Mouse (Mus musculus): ENCODE data around the gene Wfdc2. TPM values are rescaled to one million over a fixed set of nuclear protein-coding genes. Genes with fewer than 3 reads are reported as not detected.
A peak's percentile ranks its signal among the peaks of the same experiment; 100 is the strongest.

Gene Wfdc2
- polyA plus RNA-seq, 1 experiment, result 28.7 TPM

- WGBS, result 93% methylated on average over 9 of the region's 9 CpGs
- TF ChIP-seq POLR2A (IDR thresholded peaks at IDR 0.05; ENCODE audit: control insufficient read depth, extremely low read depth, insufficient read depth, low read length, poor library complexity), result no peak
- TF ChIP-seq CTCF (IDR thresholded peaks at IDR 0.05; ENCODE audit: borderline replicate concordance, control insufficient read depth, extremely low read depth, insufficient read depth, low read length, poor library complexity), result no peak
- Histone ChIP-seq H3K27ac (ENCODE audit: control insufficient read depth, insufficient read depth, low read length) (no peak overlapping the region), H3K4me1 (replicated peaks; ENCODE audit: control insufficient read depth, insufficient read depth, low read length) (no peaks in the 10 kb centered on the region; the same call in 1 of the 2 replicates), H3K27me3 (ENCODE audit: control insufficient read depth, insufficient read depth, low read length) (no peaks in the 10 kb centered on the region), H3K4me3 (ENCODE audit: control insufficient read depth, insufficient read depth, low read length) (no peak overlapping the region), H3K36me3 (ENCODE audit: control insufficient read depth, insufficient read depth, low read length) (no peaks in the 10 kb centered on the region)
- no peak for DNase-seq
Measured at GRCm38 (mm10) chr2:164551502-164551901, 10.7 kb upstream of the Wfdc2 start.

GRCm38 (mm10) chr2:164558426-164558825 lies 3.8 kb upstream of the Wfdc2 start:
- no peaks in the 10 kb centered on the region; the same call in 1 of the 2 replicates for H3K27me3 ChIP-seq (ENCODE audit: control insufficient read depth, insufficient read depth, low read length)
- no peaks in the 10 kb centered on the region for H3K36me3 ChIP-seq (ENCODE audit: control insufficient read depth, insufficient read depth, low read length)
- DNase-seq, result no peak
- WGBS, result 85% methylated on average over 8 of the region's 8 CpGs
- H3K27ac ChIP-seq (ENCODE audit: control insufficient read depth, insufficient read depth, low read length), result no peak overlapping the region
- TF ChIP-seq CTCF (IDR thresholded peaks at IDR 0.05; ENCODE audit: borderline replicate concordance, control insufficient read depth, extremely low read depth, insufficient read depth, low read length, poor library complexity) (no peak), POLR2A (IDR thresholded peaks at IDR 0.05; ENCODE audit: control insufficient read depth, extremely low read depth, insufficient read depth, low read length, poor library complexity) (no peak)
- no peak overlapping the region for H3K4me3 ChIP-seq (ENCODE audit: control insufficient read depth, insufficient read depth, low read length)
- peaks cover 11% of the 10 kb centered on the region for H3K4me1 ChIP-seq (replicated peaks; ENCODE audit: control insufficient read depth, insufficient read depth, low read length)

- Histone ChIP-seq H3K27me3 (ENCODE audit: control insufficient read depth, insufficient read depth, low read length) (no peaks in the 10 kb centered on the region; the same call in 1 of the 2 replicates), H3K4me1 (replicated peaks; ENCODE audit: control insufficient read depth, insufficient read depth, low read length) (peaks cover 14% of the 10 kb centered on the region)
- 26% methylated on average over 16 of the region's 16 CpGs for WGBS
Measured at GRCm38 (mm10) chr2:164558991-164559645, 3.1 kb upstream of the Wfdc2 start.

DNA sequence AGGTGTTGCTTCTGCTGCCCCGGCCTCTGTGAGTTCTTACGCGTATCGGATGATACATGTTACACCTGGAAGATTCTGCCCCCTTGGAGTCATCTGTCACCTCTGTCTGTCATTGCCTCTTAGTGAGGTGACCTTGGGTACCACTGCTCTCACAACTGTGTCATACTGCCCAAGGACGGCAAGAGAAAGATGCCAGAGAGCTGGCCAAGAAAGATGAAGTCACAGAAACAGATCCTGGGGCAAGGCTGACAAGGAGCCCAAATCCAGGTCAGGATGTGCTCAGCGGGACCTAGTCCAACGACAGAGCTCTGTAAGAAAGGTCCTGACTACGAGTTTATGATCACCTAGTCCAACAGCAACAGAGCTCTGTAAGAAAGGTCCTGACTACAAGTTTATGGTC lies 2.1 kb upstream of the Wfdc2 start:
- no peak overlapping the region for H3K4me3 ChIP-seq (ENCODE audit: control insufficient read depth, insufficient read depth, low read length)
- H3K27ac ChIP-seq (ENCODE audit: control insufficient read depth, insufficient read depth, low read length), result no peak overlapping the region
- no peak for TF ChIP-seq POLR2A (IDR thresholded peaks at IDR 0.05; ENCODE audit: control insufficient read depth, extremely low read depth, insufficient read depth, low read length, poor library complexity)
- no peak for TF ChIP-seq CTCF (IDR thresholded peaks at IDR 0.05; ENCODE audit: borderline replicate concordance, control insufficient read depth, extremely low read depth, insufficient read depth, low read length, poor library complexity)
- no peak for DNase-seq
- H3K4me1 ChIP-seq (replicated peaks; ENCODE audit: control insufficient read depth, insufficient read depth, low read length), result peaks cover 14% of the 10 kb centered on the region
- 82% methylated on average over 8 of the region's 8 CpGs for WGBS
- H3K27me3 ChIP-seq (ENCODE audit: control insufficient read depth, insufficient read depth, low read length), result no peaks in the 10 kb centered on the region; the same call in 1 of the 2 replicates
- H3K36me3 ChIP-seq (ENCODE audit: control insufficient read depth, insufficient read depth, low read length), result no peaks in the 10 kb centered on the region

More at GRCm38 (mm10) chr2:164558991-164559645, 3.1 kb upstream of the Wfdc2 start:
- Histone ChIP-seq H3K27ac (ENCODE audit: control insufficient read depth, insufficient read depth, low read length) (no peak overlapping the region), H3K36me3 (ENCODE audit: control insufficient read depth, insufficient read depth, low read length) (no peaks in the 10 kb centered on the region), H3K4me3 (ENCODE audit: control insufficient read depth, insufficient read depth, low read length) (no peak overlapping the region)
- TF ChIP-seq POLR2A (IDR thresholded peaks at IDR 0.05; ENCODE audit: control insufficient read depth, extremely low read depth, insufficient read depth, low read length, poor library complexity) (no peak), CTCF (IDR thresholded peaks at IDR 0.05; ENCODE audit: borderline replicate concordance, control insufficient read depth, extremely low read depth, insufficient read depth, low read length, poor library complexity) (no peak)
- DNase-seq, result no peak

DNA sequence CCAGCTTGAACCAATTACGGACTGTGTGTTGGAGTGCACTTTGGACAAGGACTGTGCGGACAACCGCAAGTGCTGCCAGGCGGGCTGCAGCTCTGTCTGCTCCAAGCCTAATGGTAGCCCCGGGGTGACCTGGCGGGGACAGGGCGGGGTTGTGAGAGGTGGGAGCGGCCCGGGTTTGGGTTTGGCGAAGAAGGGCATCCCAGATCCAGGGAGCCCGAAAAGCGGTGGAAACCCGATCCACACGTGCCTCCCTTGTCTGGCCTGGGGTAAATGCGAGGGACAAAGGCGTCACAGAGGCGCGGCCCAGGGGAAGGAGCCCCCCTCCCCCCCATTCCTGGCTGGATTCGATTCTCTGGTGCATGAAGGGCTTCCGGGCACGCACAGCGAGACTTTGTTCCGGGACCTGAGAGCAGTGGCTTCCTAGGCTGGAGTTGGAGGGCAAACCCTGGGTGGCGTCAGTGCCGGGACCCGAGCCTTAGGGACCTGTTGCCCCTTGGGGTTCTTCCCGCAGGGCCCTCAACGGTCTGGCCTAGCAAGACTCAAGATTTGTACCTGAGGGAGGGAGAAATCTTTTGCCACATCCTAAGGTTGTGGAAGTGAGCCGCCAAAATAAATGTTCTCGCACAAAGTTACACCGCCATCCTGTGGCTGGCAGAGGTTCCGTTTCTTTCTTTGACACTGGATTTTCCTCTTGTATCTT lies 1.3 kb downstream of the Wfdc2 start:
- Histone ChIP-seq H3K4me1 (replicated peaks; ENCODE audit: control insufficient read depth, insufficient read depth, low read length) (peaks cover 14% of the 10 kb centered on the region), H3K36me3 (ENCODE audit: control insufficient read depth, insufficient read depth, low read length) (no peaks in the 10 kb centered on the region), H3K4me3 (ENCODE audit: control insufficient read depth, insufficient read depth, low read length) (peak overlapping the region; percentile 33), H3K27me3 (ENCODE audit: control insufficient read depth, insufficient read depth, low read length) (no peaks in the 10 kb centered on the region; the same call in 1 of the 2 replicates), H3K27ac (ENCODE audit: control insufficient read depth, insufficient read depth, low read length) (no peak overlapping the region)
- TF ChIP-seq CTCF (IDR thresholded peaks at IDR 0.05; ENCODE audit: borderline replicate concordance, control insufficient read depth, extremely low read depth, insufficient read depth, low read length, poor library complexity) (no peak), POLR2A (IDR thresholded peaks at IDR 0.05; ENCODE audit: control insufficient read depth, extremely low read depth, insufficient read depth, low read length, poor library complexity) (no peak)
- peak; percentile 2 for DNase-seq
- WGBS, result 16% methylated on average over 32 of the region's 32 CpGs

DNA sequence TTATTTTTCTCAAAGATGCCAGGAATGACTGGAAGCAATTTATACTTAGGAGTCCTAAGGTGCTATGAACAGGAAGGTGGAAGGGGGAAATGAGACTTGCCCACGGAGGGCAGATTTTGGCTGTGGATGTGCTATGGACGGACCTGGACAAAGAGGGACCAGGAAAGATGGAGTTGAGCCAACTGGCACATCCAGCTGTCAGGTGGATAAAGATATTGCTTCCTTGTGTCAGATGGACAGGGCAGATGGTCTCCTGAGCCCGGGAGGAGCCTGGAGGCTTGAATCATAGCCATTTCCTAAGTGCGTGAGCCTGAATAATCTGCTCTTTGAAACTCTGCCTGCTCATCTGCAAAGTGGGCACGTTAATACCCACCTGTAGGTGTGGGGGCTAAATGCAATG lies 2.1 kb downstream of the Wfdc2 start:
- Histone ChIP-seq H3K36me3 (ENCODE audit: control insufficient read depth, insufficient read depth, low read length) (no peaks in the 10 kb centered on the region), H3K27me3 (ENCODE audit: control insufficient read depth, insufficient read depth, low read length) (no peaks in the 10 kb centered on the region; the same call in 1 of the 2 replicates), H3K4me3 (ENCODE audit: control insufficient read depth, insufficient read depth, low read length) (no peak overlapping the region), H3K27ac (ENCODE audit: control insufficient read depth, insufficient read depth, low read length) (no peak overlapping the region), H3K4me1 (replicated peaks; ENCODE audit: control insufficient read depth, insufficient read depth, low read length) (peaks cover 6% of the 10 kb centered on the region)
- WGBS, result 73% methylated on average over 5 of the region's 5 CpGs
- TF ChIP-seq POLR2A (IDR thresholded peaks at IDR 0.05; ENCODE audit: control insufficient read depth, extremely low read depth, insufficient read depth, low read length, poor library complexity), result no peak
- no peak for TF ChIP-seq CTCF (IDR thresholded peaks at IDR 0.05; ENCODE audit: borderline replicate concordance, control insufficient read depth, extremely low read depth, insufficient read depth, low read length, poor library complexity)
- no peak for DNase-seq
